23 mouse cellular contexts compared by ENCODE assay signal in genomic region chr2:61580091-61580490, GRCm38 (mm10).
"Had no signal": no experiment of that assay in that cellular context is flagged by ENCODE, and none has a peak within 500 bp of the region (broad histone marks: within the 10 kb centered on the region; RNA-seq: fewer than 3 reads in every experiment).

No protein-coding gene starts in this region.

- H3K4me2 ChIP-seq: heart, embryonic 12.5 days; hindbrain, embryonic 12.5 days; hindbrain, embryonic 14.5 days; kidney, embryonic 15.5 days; limb, embryonic 12.5 days; liver, embryonic 11.5 days; liver, embryonic 13.5 days had no signal

- H3K9ac ChIP-seq: heart, embryonic 12.5 days; hindbrain, embryonic 12.5 days; hindbrain, embryonic 14.5 days; kidney, embryonic 15.5 days; limb, embryonic 12.5 days; liver, embryonic 13.5 days had no signal

- H3K9me3 ChIP-seq: heart, embryonic 10.5 days; heart, embryonic 12.5 days; hindbrain, embryonic 10.5 days; hindbrain, embryonic 12.5 days; kidney, embryonic 15.5 days; limb, embryonic 10.5 days; limb, embryonic 12.5 days; liver, embryonic 13.5 days had no signal

- H3K27me3 ChIP-seq: heart, embryonic 12.5 days; hindbrain, embryonic 12.5 days; kidney, embryonic 15.5 days; limb, embryonic 12.5 days; liver, embryonic 13.5 days had no signal

- H3K4me1 ChIP-seq: heart, embryonic 10.5 days; heart, embryonic 12.5 days; hindbrain, embryonic 10.5 days; hindbrain, embryonic 12.5 days; liver, embryonic 13.5 days had no signal

- H3K27ac ChIP-seq: gastrocnemius, adult 2 months; heart, embryonic 10.5 days; hindbrain, embryonic 10.5 days; hindbrain, embryonic 12.5 days; hindbrain, embryonic 14.5 days; kidney, embryonic 15.5 days; kidney, postnatal 0 days; left cerebral cortex, adult 2 months; limb, embryonic 10.5 days; limb, embryonic 12.5 days; liver, embryonic 13.5 days had no signal

- DNase-seq: gastrocnemius, adult 2 months; gastrocnemius, postnatal 10 days; gastrocnemius, postnatal 25 days; heart, postnatal 10 days; heart, postnatal 4 days; kidney, adult 11 months; kidney, adult 2 months; kidney, adult 9 months; kidney, postnatal 25 days; kidney, postnatal 4 days; liver; liver, embryonic 13.5 days had no signal

- H3K4me3 ChIP-seq: gastrocnemius, adult 2 months; heart, embryonic 10.5 days; heart, embryonic 12.5 days; hindbrain, embryonic 10.5 days; hindbrain, embryonic 12.5 days; kidney, embryonic 15.5 days; left cerebral cortex, adult 2 months; limb, embryonic 10.5 days; limb, embryonic 12.5 days; liver, embryonic 13.5 days had no signal

- H3K36me3 ChIP-seq: heart, embryonic 10.5 days; heart, embryonic 12.5 days; hindbrain, embryonic 10.5 days; hindbrain, embryonic 12.5 days; kidney, embryonic 15.5 days; limb, embryonic 10.5 days; limb, embryonic 12.5 days; liver, embryonic 13.5 days had no signal
